Mouse (Mus musculus) cerebellum, adult 11 months (tissue): ENCODE data around the gene Lce1g.

Source experiments
- DNase-seq: peaks from one replicate; pipeline ENCODE4 v3.0.0; 2022

Gene Lce1g

GRCm38 (mm10) chr3:92752238-92752637, at the start of gene Lce1g:
TSS of gene Lce1g (minus strand) at chr3:92752338.
- DNase-seq, result no peak

- no peak for DNase-seq
These were observed 38.3 kb upstream of the Lce1g start, which contains the start of gene Lce1j for GRCm38 (mm10) chr3:92790414-92790813. TSS of gene Lce1j (minus strand) at chr3:92790514.

DNA sequence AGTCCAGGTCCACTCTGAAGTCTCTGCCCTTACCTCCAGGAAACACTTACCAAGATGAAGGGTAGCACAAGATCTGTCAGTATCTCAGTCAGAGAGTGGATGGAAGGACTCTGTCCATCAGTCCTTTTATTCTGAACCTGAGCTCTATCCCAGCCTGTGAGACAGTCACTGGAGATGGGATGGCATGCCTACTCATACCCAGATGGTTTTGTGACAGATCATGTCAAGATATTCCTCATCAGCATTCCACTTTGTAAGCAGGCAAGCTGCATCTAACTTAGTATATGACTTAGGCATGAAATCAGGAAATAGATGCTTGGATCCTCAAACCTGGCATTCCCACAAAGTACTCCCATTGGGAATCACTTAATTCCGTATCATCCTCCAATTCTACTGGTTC, 26.7 kb upstream of the Lce1g start, which contains the start of gene Lce1i:
Lce1i (minus strand) TSS at position 101 of the 400 bp plus-strand sequence.
- DNase-seq, result no peak

DNA sequence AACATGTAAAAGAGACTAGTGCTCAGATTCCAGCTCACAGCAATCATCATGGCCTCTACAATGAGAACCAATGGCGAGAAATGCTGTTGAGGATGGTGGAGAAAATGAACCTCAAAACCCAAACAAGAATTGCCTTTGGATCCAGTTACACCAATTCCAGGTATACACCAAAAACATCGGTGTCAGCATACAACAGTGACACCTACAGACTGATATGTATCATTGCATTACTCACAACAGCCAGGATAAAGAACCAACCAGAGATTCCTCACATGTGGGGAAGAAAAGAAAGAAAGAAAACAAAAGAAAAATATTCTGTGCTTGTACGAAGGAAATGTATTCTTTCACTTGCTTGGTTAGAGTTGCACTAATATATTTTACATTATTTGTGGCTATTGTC, 19.4 kb upstream of the Lce1g start:
- DNase-seq, result no peak

- DNase-seq, result no peak
These were observed 12.8 kb upstream of the Lce1g start, which contains the start of gene Lce1h for GRCm38 (mm10) chr3:92764965-92765364. TSS of gene Lce1h (minus strand) at chr3:92765065.

- DNase-seq, result no peak
These were observed 1.1 kb upstream of the Lce1g start for GRCm38 (mm10) chr3:92753197-92753596.

GRCm38 (mm10) chr3:92738996-92739395, 13.1 kb downstream of the Lce1g start, which contains the start of gene Gm38119:
TSS of gene Gm38119 (minus strand) at chr3:92739096.
- DNase-seq, result no peak

- DNase-seq, result no peak
These were observed 29.5 kb downstream of the Lce1g start for GRCm38 (mm10) chr3:92722631-92723030.

- DNase-seq, result no peak
These were observed 31.9 kb downstream of the Lce1g start, which contains the start of gene Lce1f for GRCm38 (mm10) chr3:92720250-92720649. TSS of gene Lce1f (minus strand) at chr3:92720350.

DNA sequence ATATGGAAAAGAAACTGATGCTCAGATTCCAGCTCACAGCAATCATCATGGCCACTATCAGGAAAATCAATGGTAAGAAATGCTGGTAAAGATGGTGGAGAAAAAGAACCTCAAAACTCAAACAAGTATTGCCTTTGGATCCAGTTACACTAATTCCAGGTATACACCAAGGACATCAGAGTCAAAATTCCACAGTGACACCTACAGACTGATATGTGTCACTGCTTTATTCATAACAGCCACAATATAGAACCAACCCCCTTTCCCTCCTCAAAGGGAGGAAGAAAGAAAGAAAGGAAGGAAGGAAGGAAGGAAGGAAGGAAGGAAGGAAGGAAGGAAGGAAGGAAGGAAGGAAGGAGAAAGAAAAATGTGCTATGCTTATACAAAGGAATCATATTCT, 37.0 kb downstream of the Lce1g start:
- no peak for DNase-seq

GRCm38 (mm10) chr3:92708974-92709373, 43.2 kb downstream of the Lce1g start, which contains the start of gene Lce1e:
TSS of gene Lce1e (minus strand) at chr3:92709074.
- no peak for DNase-seq
